Mouse (Mus musculus): Measurements from ENCODE around the gene Tm9sf4.

Tm9sf4 gene

GRCm38 (mm10) chr2:153160844-153161683, at the start of gene Tm9sf4:
TSS of gene Tm9sf4 (plus strand) at chr2:153161303.
- DNase-seq (ENCODE audit: low spot score in 2 of 2): peak; percentile 97

GRCm38 (mm10) chr2:153115679-153116081, 45.4 kb upstream of the Tm9sf4 start:
- no peak for DNase-seq (ENCODE audit: low spot score in 2 of 2)

GRCm38 (mm10) chr2:153117051-153117486, 44.0 kb upstream of the Tm9sf4 start:
- no peak for DNase-seq (ENCODE audit: low spot score in 2 of 2)

GRCm38 (mm10) chr2:153119488-153119887, 41.6 kb upstream of the Tm9sf4 start:
- no peak for DNase-seq (ENCODE audit: low spot score in 2 of 2)

- no peak for DNase-seq (ENCODE audit: low spot score in 2 of 2)
These were observed 41.0 kb upstream of the Tm9sf4 start for GRCm38 (mm10) chr2:153120126-153120525.

GRCm38 (mm10) chr2:153121821-153122615, 39.1 kb upstream of the Tm9sf4 start:
- DNase-seq (ENCODE audit: low spot score in 2 of 2): no peak

- no peak for DNase-seq (ENCODE audit: low spot score in 2 of 2)
These were observed 38.4 kb upstream of the Tm9sf4 start for GRCm38 (mm10) chr2:153122701-153123100.

- DNase-seq (ENCODE audit: low spot score in 2 of 2): no peak
These were observed 35.2 kb upstream of the Tm9sf4 start for GRCm38 (mm10) chr2:153125875-153126274.

GRCm38 (mm10) chr2:153131019-153131418, 30.1 kb upstream of the Tm9sf4 start:
- DNase-seq (ENCODE audit: low spot score in 2 of 2): no peak

GRCm38 (mm10) chr2:153134237-153134636, 26.9 kb upstream of the Tm9sf4 start:
- DNase-seq (ENCODE audit: low spot score in 2 of 2): no peak

- DNase-seq (ENCODE audit: low spot score in 2 of 2): no peak
These were observed 24.9 kb upstream of the Tm9sf4 start for GRCm38 (mm10) chr2:153136211-153136610.

- DNase-seq (ENCODE audit: low spot score in 2 of 2): no peak
These were observed 21.9 kb upstream of the Tm9sf4 start for GRCm38 (mm10) chr2:153139158-153139557.

- peak in 1 of 2 experiments; percentile 19 for DNase-seq (ENCODE audit: low spot score in 2 of 2)
These were observed 21.0 kb upstream of the Tm9sf4 start for GRCm38 (mm10) chr2:153139996-153140613.

GRCm38 (mm10) chr2:153142620-153143199, 18.4 kb upstream of the Tm9sf4 start:
- peak; percentile 46 to 68 for DNase-seq (ENCODE audit: low spot score in 2 of 2)

GRCm38 (mm10) chr2:153145346-153145745, 15.8 kb upstream of the Tm9sf4 start:
- no peak for DNase-seq (ENCODE audit: low spot score in 2 of 2)

GRCm38 (mm10) chr2:153147236-153147635, 13.9 kb upstream of the Tm9sf4 start:
- no peak for DNase-seq (ENCODE audit: low spot score in 2 of 2)

- peak; percentile 67 to 76 for DNase-seq (ENCODE audit: low spot score in 2 of 2)
These were observed 13.4 kb upstream of the Tm9sf4 start for GRCm38 (mm10) chr2:153147715-153148114.

- no peak for DNase-seq (ENCODE audit: low spot score in 2 of 2)
These were observed 11.4 kb upstream of the Tm9sf4 start for GRCm38 (mm10) chr2:153149742-153150141.

GRCm38 (mm10) chr2:153151026-153151425, 10.1 kb upstream of the Tm9sf4 start:
- peak; percentile 42 to 52 for DNase-seq (ENCODE audit: low spot score in 2 of 2)

GRCm38 (mm10) chr2:153151926-153152665, 9.0 kb upstream of the Tm9sf4 start:
- no peak for DNase-seq (ENCODE audit: low spot score in 2 of 2)

- DNase-seq (ENCODE audit: low spot score in 2 of 2): no peak
These were observed 8.1 kb upstream of the Tm9sf4 start for GRCm38 (mm10) chr2:153153033-153153450.

Measured in frontal cortex, postnatal 36 days (tissue).